Mouse (Mus musculus) lung, adult 2 months (tissue): Measurements from ENCODE around the gene Mindy4.

Experiments used
- CTCF ChIP-seq: fragments of 200-500 bp; IDR thresholded peaks from 2 replicates; pipeline ENCODE4 v1.5.1; 2011; ENCODE audit warnings: mild to moderate bottlenecking, low read length, control low read depth; ENCODE audit not compliant: insufficient read depth
- POLR2A ChIP-seq: fragments of 200-500 bp; IDR thresholded peaks from 2 replicates; pipeline ENCODE4 v1.6.1; 2011; ENCODE audit warnings: low read depth, mild to moderate bottlenecking, control low read depth, low read length, borderline replicate concordance; ENCODE audit errors: extremely low read depth

- TF ChIP-seq POLR2A (no peak), CTCF (no peak)
These were observed 20.8 kb downstream of the Mindy4 start for GRCm38 (mm10) chr6:55223986-55224385.
